Mouse (Mus musculus) brain, embryonic 14.5 days (tissue): ENCODE measurements around the gene Parp16. TPM values are rescaled to one million over a fixed set of nuclear protein-coding genes. Genes with fewer than 3 reads are reported as not detected.

Experiments used
- polyA plus RNA-seq: library from polyadenylated mRNA; depleted of rRNA; stranded (reverse); fragments of >200 nt; gene quantifications from 2 replicates; pipeline ENCODE4 v1.2.3, GENCODE M21; 2012; rRNA removed

Gene Parp16
- polyA plus RNA-seq, 1 experiment, result 6.2 TPM

Other genes with a start within 250 kb of the Parp16 start
- gene Slc24a1, start 243.7 kb upstream of the Parp16 start, polyA plus RNA-seq, result 0.05 and 0.11 TPM in 2 replicates
- gene Ints14, start 234.4 kb upstream of the Parp16 start, polyA plus RNA-seq, result 33.5 and 35.6 TPM in 2 replicates
- gene Hacd3, start 173.7 kb upstream of the Parp16 start, polyA plus RNA-seq, result 113 and 117 TPM in 2 replicates
- 51.3 and 58.3 TPM in 2 replicates for gene Dpp8, start 162.9 kb upstream of the Parp16 start, polyA plus RNA-seq
- 26.2 and 33.3 TPM in 2 replicates for gene Igdcc4, start 93.9 kb upstream of the Parp16 start, polyA plus RNA-seq
- 15.0 and 19.6 TPM in 2 replicates for gene Igdcc3, start 54.2 kb upstream of the Parp16 start, polyA plus RNA-seq
- 0.18 and 0.31 TPM in 2 replicates for gene Cilp, start 69.8 kb downstream of the Parp16 start, polyA plus RNA-seq
- 18.0 and 20.1 TPM in 2 replicates for gene Clpx, start 98.9 kb downstream of the Parp16 start, polyA plus RNA-seq
- 15.3 and 17.2 TPM in 2 replicates for gene Pdcd7, start 150.8 kb downstream of the Parp16 start, polyA plus RNA-seq
- gene Ubap1l, start 165.7 kb downstream of the Parp16 start, polyA plus RNA-seq, result 6.8 and 10.3 TPM in 2 replicates
- gene Kbtbd13, start 196.3 kb downstream of the Parp16 start, polyA plus RNA-seq, result 0.57 and 0.66 TPM in 2 replicates
- gene Rasl12, start 203.2 kb downstream of the Parp16 start, polyA plus RNA-seq, result 7.1 and 8.0 TPM in 2 replicates
- gene Slc51b, start 227.6 kb downstream of the Parp16 start, polyA plus RNA-seq, result not detected in 2 replicates
- gene Mtfmt, start 240.4 kb downstream of the Parp16 start, polyA plus RNA-seq, result 19.9 and 22.9 TPM in 2 replicates